Mouse (Mus musculus) gastrocnemius, postnatal 36 days (tissue): ENCODE results near the gene Stox2. TPM values are rescaled to one million over a fixed set of nuclear protein-coding genes. Genes with fewer than 3 reads are reported as not detected.
"Not testable (repeated sequence)": the region's sequence is repeated elsewhere in the genome, so short reads cannot be mapped to it uniquely, and the experiment has no call there.

Experiments used
- DNase-seq, 2 experiments: peaks; one replicate each; pipeline ENCODE4 v3.0.0; 2022
- intact Hi-C: fragments of 180-260 bp; cut with DNase I; formaldehyde crosslinking; loops from one replicate; pipeline ENCODE4 v1.15.1; 2025
- long read RNA-seq, 2 experiments: library from polyadenylated mRNA; stranded (forward); transcript quantifications; one replicate each; pipeline ENCODE4 v2.0.0; 2021
- total RNA-seq, 2 experiments: library from RNA; stranded (reverse); gene quantifications; 2 replicates each; pipeline ENCODE4 v1.2.3; 2021

Stox2 gene
- 1 to 10 TPM; 6.2 to 6.3 TPM for total RNA-seq
- long read RNA-seq, experiment 1, partial matches to known transcripts: 0 of 2 reads
- long read RNA-seq, experiment 1, other reads (novel, unspliced or antisense): 2 of 2 reads
- long read RNA-seq, experiment 2, partial matches to known transcripts: 0 of 5 reads
- long read RNA-seq, experiment 2, other reads (novel, unspliced or antisense): 5 of 5 reads

GRCm38 (mm10) chr8:47446312-47447046, at the start of gene Stox2:
Gene Stox2 (minus strand): TSS chr8:47446362.
- no peak for DNase-seq
- intact Hi-C loops: no loop called here

GRCm38 (mm10) chr8:47495428-47495827, 49.3 kb upstream of the Stox2 start:
- intact Hi-C loops: no loop called here
- no peak for DNase-seq

- intact Hi-C loops: no loop called here
- no peak for DNase-seq
These were observed 48.5 kb upstream of the Stox2 start for GRCm38 (mm10) chr8:47494602-47495153.

GRCm38 (mm10) chr8:47493106-47493505, 46.9 kb upstream of the Stox2 start:
- DNase-seq: no peak
- intact Hi-C loops: no loop called here

- no peak for DNase-seq
- intact Hi-C loops: no loop called here
These were observed 41.1 kb upstream of the Stox2 start for GRCm38 (mm10) chr8:47487231-47487630.

- DNase-seq: no peak
- intact Hi-C loops: no loop called here
These were observed 36.4 kb upstream of the Stox2 start for GRCm38 (mm10) chr8:47482354-47483071.

GRCm38 (mm10) chr8:47480039-47480438, 33.9 kb upstream of the Stox2 start:
- DNase-seq: no peak

GRCm38 (mm10) chr8:47461650-47462049, 15.5 kb upstream of the Stox2 start:
- intact Hi-C loops: no loop called here

More at GRCm38 (mm10) chr8:47480039-47480438, 33.9 kb upstream of the Stox2 start:
- intact Hi-C loops: no loop called here

GRCm38 (mm10) chr8:47459216-47459749, 13.1 kb upstream of the Stox2 start:
- DNase-seq: no peak
- intact Hi-C loops: no loop called here

More at GRCm38 (mm10) chr8:47461650-47462049, 15.5 kb upstream of the Stox2 start:
- DNase-seq: no peak

GRCm38 (mm10) chr8:47458591-47458990, 12.4 kb upstream of the Stox2 start:
- intact Hi-C loops: no loop called here
- DNase-seq: no peak

GRCm38 (mm10) chr8:47449211-47449610, 3.0 kb upstream of the Stox2 start:
- DNase-seq, intact Hi-C loops: not testable (repeated sequence)

- DNase-seq: no peak
These were observed 6.9 kb downstream of the Stox2 start for GRCm38 (mm10) chr8:47439271-47439670.

GRCm38 (mm10) chr8:47437976-47438375, 8.2 kb downstream of the Stox2 start:
- no peak for DNase-seq
- intact Hi-C loops: no loop called here

More at GRCm38 (mm10) chr8:47439271-47439670, 6.9 kb downstream of the Stox2 start:
- intact Hi-C loops: no loop called here

- no peak for DNase-seq
- intact Hi-C loops: no loop called here
These were observed 10.3 kb downstream of the Stox2 start for GRCm38 (mm10) chr8:47435861-47436260.

GRCm38 (mm10) chr8:47435412-47435811, 10.8 kb downstream of the Stox2 start:
- no peak for DNase-seq
- intact Hi-C loops: no loop called here

GRCm38 (mm10) chr8:47431263-47431662, 14.9 kb downstream of the Stox2 start:
- intact Hi-C loops: no loop called here
- DNase-seq: no peak

- intact Hi-C loops, DNase-seq: not testable (repeated sequence)
These were observed 32.0 kb downstream of the Stox2 start for GRCm38 (mm10) chr8:47414258-47414525.

GRCm38 (mm10) chr8:47413524-47414257, 32.5 kb downstream of the Stox2 start:
- DNase-seq: peak; percentile 18 to 27
- intact Hi-C loops: no loop called here

- no peak for DNase-seq
- intact Hi-C loops: no loop called here
These were observed 33.3 kb downstream of the Stox2 start for GRCm38 (mm10) chr8:47412696-47413523.
